Mouse (Mus musculus) limb, embryonic 13.5 days (tissue): ENCODE measurements around the gene Mmp24. TPM values are rescaled to one million over a fixed set of nuclear protein-coding genes. Genes with fewer than 3 reads are reported as not detected.

Source experiments
- ATAC-seq: fragments of 200-750 bp; cut with Nextera tagmentation; 2 replicates; pipeline ENCODE4 v1.8.0; 2017; ENCODE audit warnings: low read depth, moderate number of reproducible peaks, moderate TSS enrichment; ENCODE audit not compliant: low FRiP score
- H3K27ac ChIP-seq: fragments of 300-500 bp; sonication (generic); 2 replicates; pipeline ENCODE4 v1.5.1; 2015; ENCODE audit warnings: inconsistent platforms, mild to moderate bottlenecking, moderate library complexity
- H3K27me3 ChIP-seq: fragments of 300-500 bp; sonication (generic); 2 replicates; pipeline ENCODE4 v1.6.1; 2015; ENCODE audit warnings: mild to moderate bottlenecking, inconsistent platforms
- H3K36me3 ChIP-seq: fragments of 300-500 bp; sonication (generic); 2 replicates; pipeline ENCODE4 v1.6.1; 2015; ENCODE audit warnings: inconsistent platforms, mild to moderate bottlenecking, moderate library complexity
- H3K4me1 ChIP-seq: fragments of 300-500 bp; sonication (generic); 2 replicates; pipeline ENCODE4 v1.6.1; 2015; ENCODE audit warnings: inconsistent platforms
- H3K4me2 ChIP-seq: fragments of 300-500 bp; sonication (generic); replicated peaks from 2 replicates; pipeline ENCODE4 v1.6.1; 2015; ENCODE audit warnings: inconsistent platforms, mild to moderate bottlenecking, moderate library complexity
- H3K4me3 ChIP-seq: fragments of 300-500 bp; sonication (generic); 2 replicates; pipeline ENCODE4 v1.5.1; 2015; ENCODE audit warnings: moderate library complexity, mild to moderate bottlenecking, inconsistent platforms
- H3K9ac ChIP-seq: fragments of 300-500 bp; sonication (generic); 2 replicates; pipeline ENCODE4 v1.6.1; 2015; ENCODE audit warnings: mild to moderate bottlenecking, inconsistent platforms
- H3K9me3 ChIP-seq: fragments of 300-500 bp; sonication (generic); 2 replicates; pipeline ENCODE4 v1.6.1; 2016; ENCODE audit warnings: inconsistent platforms
- WGBS: fragments of 180-500 bp; shearing (Covaris S2); methylation state at CpG from one replicate; pipeline ENCODE4 v1.1.7; 2015; 5-methylcytosine and 5-hydroxymethylcytosine counted together
- polyA plus RNA-seq: library from polyadenylated mRNA; unstranded; fragments of >200 nt; fragmentation: Nextera tagmentation; extraction: Ambion mirVana; gene quantifications from 2 replicates; pipeline ENCODE4 v1.2.1, GENCODE M21; 2015

Mmp24 gene
- polyA plus RNA-seq, 1 experiment from 2014 or later = 0.05 TPM

DNA sequence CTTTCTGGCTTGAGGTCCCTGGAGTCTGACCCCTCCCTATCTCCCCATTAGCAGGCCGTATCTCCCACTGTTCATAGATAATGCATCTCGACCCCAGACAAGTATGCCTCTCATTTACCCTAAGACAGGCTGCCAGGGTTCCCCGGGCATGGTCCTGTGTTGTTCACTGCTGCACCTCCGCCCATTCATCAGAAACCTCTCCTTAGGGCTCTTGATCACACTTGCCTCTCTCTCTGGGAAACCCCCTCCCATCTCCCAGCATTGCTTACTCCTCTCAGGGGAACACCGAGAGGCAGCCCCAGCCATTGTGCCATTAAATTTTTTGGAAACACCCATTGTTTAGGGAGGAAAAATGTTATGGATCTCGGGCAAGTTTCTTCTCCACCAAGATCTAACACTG is 2.9 kb downstream of the Mmp24 start:
- Histone ChIP-seq H3K4me1 (peaks cover 8% of the 10 kb centered on the region), H3K27ac (no peak overlapping the region), H3K9ac (no peak overlapping the region), H3K4me3 (no peak overlapping the region), H3K27me3 (peaks cover 58% of the 10 kb centered on the region), H3K4me2 (no peak overlapping the region), H3K36me3 (no peaks in the 10 kb centered on the region), H3K9me3 (no peaks in the 10 kb centered on the region)
- 70% methylated on average over 6 of the region's 6 CpGs for WGBS
- no peak for ATAC-seq

DNA sequence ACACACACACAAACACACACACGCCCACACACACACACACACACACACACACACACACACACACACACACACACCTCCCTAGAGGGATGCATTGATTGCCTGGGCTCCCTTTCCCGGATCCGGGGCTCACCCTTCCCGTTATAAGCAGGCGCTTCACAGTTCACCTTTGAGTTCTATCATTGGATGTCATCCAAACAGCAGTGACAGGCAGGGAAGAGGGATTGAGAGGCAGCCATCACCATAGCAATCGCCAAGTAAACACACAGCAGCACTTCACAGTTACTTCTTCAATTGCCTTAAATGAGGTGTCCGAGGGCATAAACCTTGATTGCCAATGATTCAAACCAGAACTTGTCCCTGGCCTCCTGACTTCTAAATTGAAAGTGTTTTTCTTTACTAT is 3.9 kb downstream of the Mmp24 start:
- H3K36me3 ChIP-seq = no peaks in the 10 kb centered on the region
- WGBS = 41% methylated on average over 7 of the region's 7 CpGs
- H3K9ac ChIP-seq = no peak overlapping the region
- H3K4me1 ChIP-seq = peaks cover 8% of the 10 kb centered on the region
- ATAC-seq = no peak
- H3K4me2 ChIP-seq = no peak overlapping the region
- H3K27me3 ChIP-seq = peaks cover 48% of the 10 kb centered on the region
- no peak overlapping the region for H3K4me3 ChIP-seq
- H3K9me3 ChIP-seq = no peaks in the 10 kb centered on the region
- no peak overlapping the region for H3K27ac ChIP-seq

DNA sequence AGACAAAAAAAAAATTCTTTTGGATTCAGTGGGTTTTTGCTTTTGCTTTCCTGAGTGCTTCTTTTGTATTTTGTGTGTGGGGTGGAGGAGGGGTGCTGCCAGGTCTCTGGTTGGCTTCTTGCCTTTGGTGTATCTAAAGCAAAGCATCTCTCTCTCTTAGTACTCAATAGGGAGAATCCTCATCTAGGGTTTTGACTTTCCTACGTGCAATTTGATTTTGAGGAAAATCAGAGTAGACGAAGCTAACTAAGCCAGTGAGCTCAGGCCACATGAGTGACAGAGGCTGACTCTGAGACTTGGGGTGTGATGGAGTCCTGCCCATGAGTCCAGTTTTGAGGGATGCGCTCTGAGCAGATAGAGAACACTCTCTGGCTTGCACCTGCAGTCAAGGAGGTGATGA is 4.4 kb downstream of the Mmp24 start:
- no peak overlapping the region for H3K9ac ChIP-seq
- peaks cover 43% of the 10 kb centered on the region for H3K27me3 ChIP-seq
- no peaks in the 10 kb centered on the region for H3K36me3 ChIP-seq
- ATAC-seq = no peak
- peaks cover 8% of the 10 kb centered on the region for H3K4me1 ChIP-seq
- H3K27ac ChIP-seq = no peak overlapping the region
- H3K4me3 ChIP-seq = no peak overlapping the region
- WGBS = 82% methylated on average over 3 of the region's 3 CpGs
- H3K4me2 ChIP-seq = no peak overlapping the region
- no peaks in the 10 kb centered on the region for H3K9me3 ChIP-seq

DNA sequence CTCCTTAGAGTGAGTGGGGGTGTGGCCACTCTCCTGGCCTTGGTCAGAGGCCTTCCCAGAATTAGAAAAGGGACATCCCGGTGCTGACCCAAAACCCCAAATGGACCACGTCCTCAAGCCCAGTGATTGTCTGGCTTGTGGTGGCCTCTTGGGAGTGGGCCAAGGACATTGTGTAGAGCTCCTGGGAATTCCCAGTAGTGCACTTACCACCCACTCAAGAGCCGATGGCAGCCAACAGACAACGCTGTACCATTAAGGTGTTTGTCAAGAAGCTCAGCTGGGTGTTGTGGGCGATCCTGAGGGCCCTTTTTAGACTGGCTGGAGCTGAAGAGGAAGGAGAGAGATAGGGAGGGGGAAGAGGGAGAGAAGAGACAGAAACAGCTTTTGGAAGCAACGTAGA is 9.4 kb downstream of the Mmp24 start:
- Histone ChIP-seq H3K36me3 (no peaks in the 10 kb centered on the region), H3K9ac (no peak overlapping the region)

DNA sequence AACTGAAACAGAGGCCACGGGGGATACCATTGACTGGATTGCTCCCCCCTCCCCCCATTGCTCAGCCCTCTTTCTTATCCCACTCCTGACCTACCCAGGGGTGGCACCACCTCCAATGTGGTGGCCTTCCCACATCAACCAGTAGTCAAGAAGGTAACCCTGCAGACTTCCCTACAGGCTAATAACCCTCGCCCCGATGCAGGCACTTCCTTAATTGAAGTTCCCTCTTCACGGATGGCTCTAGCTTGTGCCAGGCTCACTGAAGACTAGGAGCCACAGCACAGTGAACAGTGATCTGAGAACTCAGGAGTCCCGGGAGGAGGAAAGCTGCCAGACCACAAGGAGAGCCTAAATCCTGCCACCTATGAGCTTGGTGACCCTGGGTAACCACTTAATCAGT is 11.8 kb downstream of the Mmp24 start:
- H3K27ac ChIP-seq = no peak overlapping the region
- no peaks in the 10 kb centered on the region for H3K9me3 ChIP-seq
- no peak overlapping the region for H3K4me3 ChIP-seq
- no peaks in the 10 kb centered on the region for H3K4me1 ChIP-seq
- no peak for ATAC-seq
- H3K27me3 ChIP-seq = peaks cover 18% of the 10 kb centered on the region; the same call in 1 of the 2 replicates
- no peak overlapping the region for H3K4me2 ChIP-seq
- no peaks in the 10 kb centered on the region for H3K36me3 ChIP-seq
- 68% methylated on average over 5 of the region's 5 CpGs for WGBS
- no peak overlapping the region for H3K9ac ChIP-seq

More for the DNA sequence above, 9.4 kb downstream of the Mmp24 start:
- 80% methylated on average over 6 of the region's 6 CpGs for WGBS
- H3K4me3 ChIP-seq = no peak overlapping the region
- no peak for ATAC-seq
- no peak overlapping the region for H3K4me2 ChIP-seq
- H3K4me1 ChIP-seq = no peaks in the 10 kb centered on the region
- no peak overlapping the region for H3K27ac ChIP-seq
- no peaks in the 10 kb centered on the region for H3K9me3 ChIP-seq
- peaks cover 17% of the 10 kb centered on the region for H3K27me3 ChIP-seq

DNA sequence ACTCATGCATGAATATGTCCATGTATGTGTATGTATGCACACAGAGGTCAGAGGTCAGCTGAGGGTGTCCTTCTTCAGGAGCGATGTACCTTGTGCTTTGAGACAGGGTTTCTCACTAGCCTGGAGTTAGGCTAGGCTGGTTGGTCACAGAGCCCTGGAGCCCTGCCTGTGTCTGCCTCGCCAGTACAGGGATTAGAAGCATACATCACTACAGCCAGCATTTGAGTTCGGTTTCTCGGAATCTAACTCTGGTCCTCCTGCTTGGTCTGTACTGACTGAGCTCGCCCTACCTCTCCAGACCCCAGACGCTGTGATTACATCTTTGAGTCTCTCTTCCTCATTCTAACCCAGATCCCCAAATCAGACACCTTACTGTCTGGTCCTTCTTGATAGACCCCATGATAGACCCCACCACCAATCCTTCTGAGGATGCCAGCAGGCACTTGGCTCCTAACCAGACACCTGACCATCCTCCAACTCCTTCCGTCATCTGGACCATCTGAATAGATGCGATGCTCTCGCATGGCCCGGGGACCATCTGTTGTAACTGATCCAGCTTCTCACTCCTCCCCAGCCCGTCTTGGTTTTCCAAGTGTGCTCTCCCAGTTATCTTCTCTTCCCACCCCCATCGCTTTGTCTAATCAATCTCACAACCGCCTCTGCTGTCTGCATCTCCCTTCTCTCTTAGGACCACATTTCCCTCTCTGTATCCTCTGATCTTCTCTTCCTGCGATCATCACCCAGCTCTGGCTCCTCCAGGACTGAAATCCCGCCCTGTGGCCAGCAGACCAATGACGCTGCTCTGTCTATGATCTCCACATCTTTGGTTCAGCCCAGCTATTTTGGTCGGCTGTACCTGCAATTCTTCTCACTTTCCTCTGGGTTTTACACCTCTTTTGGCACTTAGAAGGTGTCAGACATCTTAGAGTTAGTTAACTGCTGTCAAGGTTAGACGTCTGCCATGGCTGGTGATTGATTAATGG is 13.1 kb downstream of the Mmp24 start:
- WGBS = 65% methylated on average over 18 of the region's 18 CpGs
- Histone ChIP-seq H3K4me2 (no peak overlapping the region), H3K9ac (no peak overlapping the region), H3K27me3 (peaks cover 18% of the 10 kb centered on the region; the same call in 1 of the 2 replicates), H3K27ac (no peak overlapping the region), H3K4me1 (no peaks in the 10 kb centered on the region), H3K4me3 (no peak overlapping the region), H3K9me3 (no peaks in the 10 kb centered on the region), H3K36me3 (no peaks in the 10 kb centered on the region)
- ATAC-seq = no peak

DNA sequence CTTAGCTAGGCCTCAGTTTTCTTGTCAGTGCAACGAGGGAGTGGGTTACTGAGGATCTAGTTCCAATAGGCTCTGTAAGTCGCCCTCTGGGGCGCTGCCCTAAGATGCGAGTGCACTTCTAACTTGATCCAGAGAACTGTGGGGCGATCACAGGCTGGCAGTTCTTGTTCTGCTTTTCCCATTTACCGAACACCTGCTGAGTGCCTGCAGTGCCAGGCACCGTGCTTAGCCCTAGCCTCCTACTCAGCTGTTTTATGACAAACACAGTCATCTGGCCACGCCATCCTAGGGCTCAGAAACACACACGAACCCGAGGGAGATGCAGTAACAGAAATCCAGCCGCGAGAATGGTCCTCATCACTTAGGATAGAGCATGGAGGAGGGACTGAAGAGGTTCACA is 17.8 kb downstream of the Mmp24 start:
- H3K36me3 ChIP-seq = no peaks in the 10 kb centered on the region
- H3K27ac ChIP-seq = no peak overlapping the region
- no peaks in the 10 kb centered on the region for H3K4me1 ChIP-seq
- ATAC-seq = no peak
- H3K4me3 ChIP-seq = no peak overlapping the region
- no peaks in the 10 kb centered on the region for H3K9me3 ChIP-seq
- peaks cover 18% of the 10 kb centered on the region; the same call in 1 of the 2 replicates for H3K27me3 ChIP-seq
- 22% methylated on average over 12 of the region's 12 CpGs for WGBS
- peak overlapping the region; percentile 37 for H3K4me2 ChIP-seq
- no peak overlapping the region for H3K9ac ChIP-seq

DNA sequence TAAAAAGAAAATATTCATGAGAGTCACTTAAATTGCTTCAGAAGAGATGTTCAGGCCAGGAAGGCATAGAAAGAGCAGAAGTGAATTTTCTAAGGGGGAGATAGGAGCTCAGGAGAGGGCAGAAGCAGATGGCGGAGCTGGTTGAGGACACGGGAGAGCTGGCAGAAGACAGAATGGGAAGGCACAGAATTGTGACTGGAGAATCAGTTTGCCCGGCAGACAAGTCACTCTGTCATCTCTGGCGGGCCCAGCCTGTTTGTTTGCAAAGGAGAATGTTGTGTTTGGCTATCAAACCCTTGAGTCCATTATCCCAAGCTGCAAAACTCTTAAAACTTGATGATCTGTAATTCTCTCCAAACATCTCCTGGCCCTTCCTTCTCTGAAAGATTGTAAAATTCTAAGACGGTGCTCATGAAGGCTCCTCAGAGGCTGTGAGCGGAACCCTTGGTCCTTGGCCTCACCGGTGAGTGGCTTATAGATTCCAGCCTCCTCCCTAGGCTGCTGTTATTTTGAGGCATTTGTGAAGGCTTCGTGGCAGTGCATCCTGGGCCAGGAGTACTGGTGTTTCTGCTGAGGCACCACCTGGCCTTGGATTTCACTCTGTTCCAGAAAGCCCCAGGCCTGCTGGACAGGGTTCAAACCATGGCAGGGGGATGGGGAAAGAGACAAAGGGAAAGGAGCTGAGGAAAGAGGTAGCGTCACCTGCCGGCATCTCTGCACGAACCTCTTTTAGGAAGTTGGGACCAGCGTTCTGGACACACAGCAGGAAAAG is 19.7 kb downstream of the Mmp24 start:
- ATAC-seq = no peak
- H3K4me3 ChIP-seq = no peak overlapping the region
- H3K27ac ChIP-seq = no peak overlapping the region
- no peaks in the 10 kb centered on the region for H3K36me3 ChIP-seq
- H3K4me1 ChIP-seq = no peaks in the 10 kb centered on the region
- no peak overlapping the region for H3K9ac ChIP-seq
- H3K9me3 ChIP-seq = no peaks in the 10 kb centered on the region
- 84% methylated on average over 12 of the region's 12 CpGs for WGBS
- H3K27me3 ChIP-seq = peaks cover 3% of the 10 kb centered on the region; the same call in 1 of the 2 replicates
- no peak overlapping the region for H3K4me2 ChIP-seq

DNA sequence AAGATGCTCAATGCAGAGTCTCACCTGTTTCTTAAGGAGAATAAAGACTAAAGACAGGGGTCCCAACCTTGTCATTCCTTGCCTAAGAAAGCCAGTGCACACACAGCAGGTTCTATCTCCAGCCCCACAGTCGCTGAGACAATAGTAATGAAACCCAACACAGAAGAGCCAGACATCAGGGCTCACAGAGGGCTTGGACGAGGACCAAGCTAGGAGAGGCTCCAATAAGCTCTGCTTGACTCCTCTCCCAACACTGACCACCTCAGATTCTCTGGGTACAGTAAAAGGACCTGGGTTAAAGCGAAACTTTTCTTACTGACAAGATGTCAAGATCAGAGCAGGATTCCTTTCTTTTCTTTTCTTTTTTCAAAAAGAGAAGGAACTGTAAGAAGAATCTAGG is 23.5 kb downstream of the Mmp24 start:
- H3K4me2 ChIP-seq = no peak overlapping the region
- H3K9ac ChIP-seq = no peak overlapping the region
- H3K27ac ChIP-seq = no peak overlapping the region
- H3K27me3 ChIP-seq = no peaks in the 10 kb centered on the region
- WGBS = 58% methylated on average over 3 of the region's 3 CpGs
- no peak for ATAC-seq
- H3K4me3 ChIP-seq = no peak overlapping the region
- no peaks in the 10 kb centered on the region for H3K4me1 ChIP-seq
- H3K9me3 ChIP-seq = no peaks in the 10 kb centered on the region
- H3K36me3 ChIP-seq = no peaks in the 10 kb centered on the region

DNA sequence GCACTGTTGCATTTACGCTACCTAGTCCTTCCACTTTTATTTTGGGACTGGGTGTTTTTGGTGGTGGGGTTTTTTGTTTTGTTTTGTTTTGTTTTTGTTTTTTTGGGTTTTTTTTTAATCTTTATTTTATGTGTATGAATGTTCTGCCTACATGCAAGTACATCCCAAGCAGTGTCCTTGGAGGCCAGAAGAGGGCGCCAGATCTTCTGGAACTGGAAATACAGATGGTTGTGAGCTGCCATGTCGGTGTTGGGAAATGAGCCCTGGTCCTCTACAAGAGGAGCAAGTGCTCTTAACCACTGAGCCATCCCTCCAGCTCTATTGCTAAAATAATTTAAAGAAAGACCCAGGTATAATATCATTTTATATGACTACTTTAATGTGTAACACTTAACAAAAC is 27.6 kb downstream of the Mmp24 start:
- H3K4me2 ChIP-seq = no peak overlapping the region
- H3K4me1 ChIP-seq = no peaks in the 10 kb centered on the region
- WGBS = 57% methylated on average over 3 of the region's 3 CpGs
- H3K9me3 ChIP-seq = no peaks in the 10 kb centered on the region
- H3K27ac ChIP-seq = no peak overlapping the region
- no peak overlapping the region for H3K4me3 ChIP-seq
- H3K36me3 ChIP-seq = no peaks in the 10 kb centered on the region
- ATAC-seq = no peak
- no peaks in the 10 kb centered on the region for H3K27me3 ChIP-seq
- H3K9ac ChIP-seq = no peak overlapping the region

DNA sequence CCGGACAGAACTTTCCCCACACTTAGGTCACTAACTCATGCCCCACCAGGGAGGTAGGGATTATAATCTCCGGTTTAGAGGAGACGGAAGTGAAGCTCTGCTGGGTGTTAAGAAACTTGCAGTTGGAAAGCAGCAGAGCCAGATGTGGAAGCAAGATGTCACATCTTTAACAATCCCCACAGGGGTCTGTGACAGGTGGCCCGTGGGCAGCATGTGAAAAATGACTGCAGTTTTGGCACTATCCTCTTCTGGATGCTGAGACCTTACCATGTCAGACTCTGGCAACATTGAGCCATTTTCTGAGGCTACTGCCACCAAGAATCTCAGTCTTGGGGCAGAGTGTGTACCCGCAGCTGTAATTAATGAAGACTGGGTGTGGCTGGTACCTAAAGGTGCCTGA is 28.9 kb downstream of the Mmp24 start:
- H3K4me1 ChIP-seq = no peaks in the 10 kb centered on the region
- H3K27ac ChIP-seq = no peak overlapping the region
- no peak overlapping the region for H3K9ac ChIP-seq
- ATAC-seq = no peak
- H3K4me2 ChIP-seq = no peak overlapping the region
- no peaks in the 10 kb centered on the region for H3K36me3 ChIP-seq
- H3K27me3 ChIP-seq = no peaks in the 10 kb centered on the region
- no peaks in the 10 kb centered on the region for H3K9me3 ChIP-seq
- no peak overlapping the region for H3K4me3 ChIP-seq
- WGBS = 65% methylated on average over 5 of the region's 5 CpGs

DNA sequence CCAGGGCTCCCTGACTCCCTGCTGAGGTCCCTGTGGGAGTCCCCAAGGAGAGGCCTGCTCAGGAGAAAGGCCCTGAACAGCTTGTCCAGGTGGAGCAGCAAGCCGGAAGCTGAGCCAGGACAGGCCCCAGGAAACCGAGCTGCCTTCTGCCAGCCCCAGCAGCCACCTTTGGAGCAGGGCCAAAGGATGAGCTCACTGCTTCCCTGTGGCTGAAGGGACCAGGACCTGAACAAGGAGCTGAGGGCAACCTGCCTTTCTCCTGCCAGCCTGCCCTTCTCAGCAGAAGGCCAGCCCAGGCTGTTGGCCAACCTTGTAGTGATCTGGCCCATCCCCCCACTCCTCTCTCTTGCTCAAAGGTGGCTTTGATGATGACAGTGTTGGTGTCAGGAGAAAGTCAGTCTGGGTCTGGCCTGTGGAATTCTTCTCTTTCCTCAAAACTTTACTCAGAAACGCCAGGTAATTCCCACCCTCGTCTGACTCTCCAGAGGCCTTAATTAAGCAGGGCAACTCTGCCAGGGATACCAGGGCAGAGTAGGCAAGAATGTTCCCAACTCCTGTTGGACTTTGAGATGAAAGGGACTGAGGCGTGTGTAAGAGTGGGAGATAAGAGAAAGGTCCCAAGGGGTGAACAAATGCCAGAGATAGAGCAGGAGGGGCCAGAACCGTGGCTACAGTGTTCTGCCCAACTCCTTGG is 30.2 kb downstream of the Mmp24 start:
- Histone ChIP-seq H3K27ac (no peak overlapping the region), H3K4me3 (no peak overlapping the region), H3K27me3 (no peaks in the 10 kb centered on the region), H3K9ac (no peak overlapping the region), H3K4me1 (no peaks in the 10 kb centered on the region), H3K9me3 (no peaks in the 10 kb centered on the region), H3K36me3 (no peaks in the 10 kb centered on the region), H3K4me2 (no peak overlapping the region)
- no peak for ATAC-seq
- WGBS = 46% methylated on average over 6 of the region's 6 CpGs
